Mouse (Mus musculus) hindbrain, embryonic 11.5 days (tissue): Measurements from ENCODE around the gene Gtpbp3. TPM values are rescaled to one million over a fixed set of nuclear protein-coding genes. Genes with fewer than 3 reads are reported as not detected.
A peak's percentile ranks its signal among the peaks of the same experiment; 100 is the strongest.

ENCODE experiments used
- ATAC-seq: fragments of 200-750 bp; cut with Nextera tagmentation; 2 replicates; pipeline ENCODE4 v1.8.0; 2017; ENCODE audit warnings: mild to moderate bottlenecking, moderate TSS enrichment, moderate library complexity; ENCODE audit not compliant: low FRiP score
- DNase-seq: peaks from one replicate; pipeline ENCODE4 v3.0.0-alpha.2; 2015; ENCODE audit warnings: low spot score
- H3K27ac ChIP-seq: fragments of 300-500 bp; sonication (generic); 2 replicates; pipeline ENCODE4 v1.5.1; 2014; ENCODE audit warnings: mild to moderate bottlenecking, low read depth, low read length
- H3K27me3 ChIP-seq: fragments of 300-500 bp; sonication (generic); 2 replicates; pipeline ENCODE4 v1.6.1; 2014; ENCODE audit warnings: mild to moderate bottlenecking, low read length, moderate library complexity, mixed read lengths; ENCODE audit not compliant: control insufficient read depth, insufficient read depth
- H3K36me3 ChIP-seq: fragments of 300-500 bp; sonication (generic); 2 replicates; pipeline ENCODE4 v1.6.1; 2014; ENCODE audit warnings: mild to moderate bottlenecking, low read length, moderate library complexity, mixed read lengths; ENCODE audit not compliant: control insufficient read depth, insufficient read depth
- H3K4me1 ChIP-seq: fragments of 300-500 bp; sonication (generic); replicated peaks from 2 replicates; pipeline ENCODE4 v1.6.1; 2014; ENCODE audit warnings: low read length, mixed read lengths; ENCODE audit not compliant: control insufficient read depth, insufficient read depth
- H3K4me2 ChIP-seq: fragments of 300-500 bp; sonication (generic); replicated peaks from 2 replicates; pipeline ENCODE4 v1.6.1; 2014; ENCODE audit warnings: mild to moderate bottlenecking, low read depth, low read length
- H3K4me3 ChIP-seq: fragments of 300-500 bp; sonication (generic); 2 replicates; pipeline ENCODE4 v1.5.1; 2014; ENCODE audit warnings: low read depth, low read length
- H3K9ac ChIP-seq: fragments of 300-500 bp; sonication (generic); 2 replicates; pipeline ENCODE4 v1.6.1; 2014; ENCODE audit warnings: low read depth, low read length
- H3K9me3 ChIP-seq: fragments of 300-500 bp; sonication (generic); 2 replicates; pipeline ENCODE4 v1.6.1; 2016; ENCODE audit warnings: low read length; ENCODE audit not compliant: control insufficient read depth
- WGBS: fragments of 180-500 bp; shearing (Covaris S2); extraction: QIAGEN DNeasy Blood & Tissue Kit; methylation state at CpG from one replicate; pipeline ENCODE4 v1.1.7; 2014; 5-methylcytosine and 5-hydroxymethylcytosine counted together
- polyA plus RNA-seq: library from polyadenylated mRNA; unstranded; fragments of >200 nt; fragmentation: Nextera tagmentation; extraction: Ambion mirVana; gene quantifications from 2 replicates; pipeline ENCODE4 v1.2.1, GENCODE M21; 2014

The Gtpbp3 gene
- polyA plus RNA-seq, 1 experiment from 2014 or later = 3.8 TPM

- 45% methylated on average over 8 of the region's 8 CpGs for WGBS
- no peak overlapping the region for H3K9ac ChIP-seq
- H3K27ac ChIP-seq = no peak overlapping the region
- H3K4me3 ChIP-seq = no peak overlapping the region
- H3K36me3 ChIP-seq = peaks cover 7% of the 10 kb centered on the region; the same call in 1 of the 2 replicates
- peaks cover 6% of the 10 kb centered on the region for H3K4me1 ChIP-seq
- ATAC-seq (no peak), DNase-seq (peak; percentile 59)
- no peak overlapping the region for H3K4me2 ChIP-seq
- no peaks in the 10 kb centered on the region for H3K9me3 ChIP-seq
- H3K27me3 ChIP-seq = peaks cover 2% of the 10 kb centered on the region; the same call in 1 of the 2 replicates
These were observed 4.0 kb upstream of the Gtpbp3 start for GRCm38 (mm10) chr8:71483932-71484331.

- H3K4me2 ChIP-seq = peak overlapping the region; percentile 76
- DNase-seq (no peak), ATAC-seq (no peak)
- 95% methylated on average over 19 of the region's 19 CpGs for WGBS
- peaks cover 11% of the 10 kb centered on the region for H3K4me1 ChIP-seq
- no peaks in the 10 kb centered on the region for H3K9me3 ChIP-seq
- peaks cover 7% of the 10 kb centered on the region; the same call in 1 of the 2 replicates for H3K36me3 ChIP-seq
- H3K9ac ChIP-seq = peak overlapping the region; percentile 98
- H3K27me3 ChIP-seq = peaks cover 2% of the 10 kb centered on the region; the same call in 1 of the 2 replicates
- peak overlapping the region; percentile 91 for H3K4me3 ChIP-seq
- no peak overlapping the region for H3K27ac ChIP-seq
These were observed 3.2 kb upstream of the Gtpbp3 start for GRCm38 (mm10) chr8:71484736-71485135.

- Histone ChIP-seq H3K4me3 (peak within 1 kb of the TSS; percentile 91), H3K9me3 (no peaks in the 10 kb centered on the region), H3K4me2 (peak within 1 kb of the TSS; percentile 76), H3K27ac (peak within 1 kb of the TSS; percentile 89), H3K4me1 (peaks cover 11% of the 10 kb centered on the region), H3K36me3 (peaks cover 7% of the 10 kb centered on the region; the same call in 1 of the 2 replicates), H3K9ac (peak within 1 kb of the TSS; percentile 98), H3K27me3 (peaks cover 2% of the 10 kb centered on the region; the same call in 1 of the 2 replicates)
- ATAC-seq (peak; percentile 76), DNase-seq (peak; percentile 91)
- WGBS = 5% methylated on average over 54 of the region's 58 CpGs
These were observed 2.5 kb upstream of the Gtpbp3 start, which contains the start of gene Ano8 for GRCm38 (mm10) chr8:71485142-71486135. Gene Ano8 (minus strand): TSS chr8:71485963.

GRCm38 (mm10) chr8:71486136-71486529 lies 1.8 kb upstream of the Gtpbp3 start:
- Histone ChIP-seq H3K4me3 (peak overlapping the region; percentile 91), H3K27ac (peak overlapping the region; percentile 24; the same call in 1 of the 2 replicates), H3K9me3 (no peaks in the 10 kb centered on the region), H3K4me1 (peaks cover 11% of the 10 kb centered on the region), H3K9ac (no peak overlapping the region; the same call in 1 of the 2 replicates), H3K4me2 (no peak overlapping the region), H3K36me3 (peaks cover 7% of the 10 kb centered on the region; the same call in 1 of the 2 replicates), H3K27me3 (peaks cover 2% of the 10 kb centered on the region; the same call in 1 of the 2 replicates)
- WGBS = 33% methylated on average over 7 of the region's 7 CpGs
- DNase-seq (no peak), ATAC-seq (no peak)

GRCm38 (mm10) chr8:71488454-71488853 lies 551 bp downstream of the Gtpbp3 start:
- 0% methylated on average over 22 of the region's 22 CpGs for WGBS
- Histone ChIP-seq H3K27ac (no peak overlapping the region), H3K27me3 (no peaks in the 10 kb centered on the region), H3K36me3 (peaks cover 7% of the 10 kb centered on the region; the same call in 1 of the 2 replicates), H3K4me2 (peak overlapping the region; percentile 93), H3K4me1 (peaks cover 11% of the 10 kb centered on the region), H3K4me3 (peak overlapping the region; percentile 64), H3K9me3 (no peaks in the 10 kb centered on the region), H3K9ac (peak overlapping the region; percentile 74)
- peak; percentile 94 for DNase-seq
- peak; percentile 76 for ATAC-seq

- H3K9me3 ChIP-seq = no peaks in the 10 kb centered on the region
- ATAC-seq (peak; percentile 77), DNase-seq (peak; percentile 90)
- no peak overlapping the region for H3K27ac ChIP-seq
- H3K4me2 ChIP-seq = no peak overlapping the region
- H3K36me3 ChIP-seq = 0 out of 2 replicates have a peak, but pooled peaks cover 3% of the 10 kb centered on the region
- no peak overlapping the region for H3K9ac ChIP-seq
- H3K4me1 ChIP-seq = no peaks in the 10 kb centered on the region; the same call in 1 of the 2 replicates
- WGBS = 33% methylated on average over 15 of the region's 16 CpGs
- H3K4me3 ChIP-seq = no peak overlapping the region
- H3K27me3 ChIP-seq = no peaks in the 10 kb centered on the region
These were observed 7.1 kb downstream of the Gtpbp3 start for GRCm38 (mm10) chr8:71495039-71495438.

- no peak overlapping the region for H3K27ac ChIP-seq
- no peak for DNase-seq
- H3K9me3 ChIP-seq = no peaks in the 10 kb centered on the region
- 0 out of 2 replicates have a peak, but pooled peaks cover 3% of the 10 kb centered on the region for H3K36me3 ChIP-seq
- ATAC-seq = no peak
- H3K9ac ChIP-seq = no peak overlapping the region
- no peaks in the 10 kb centered on the region for H3K27me3 ChIP-seq
- no peaks in the 10 kb centered on the region; the same call in 1 of the 2 replicates for H3K4me1 ChIP-seq
- WGBS = 90% methylated on average over 5 of the region's 5 CpGs
- H3K4me3 ChIP-seq = no peak overlapping the region
- no peak overlapping the region for H3K4me2 ChIP-seq
These were observed 7.9 kb downstream of the Gtpbp3 start for GRCm38 (mm10) chr8:71495811-71496210.

GRCm38 (mm10) chr8:71496481-71496880 lies 8.6 kb downstream of the Gtpbp3 start:
- Histone ChIP-seq H3K27ac (no peak overlapping the region), H3K36me3 (0 out of 2 replicates have a peak, but pooled peaks cover 3% of the 10 kb centered on the region), H3K9me3 (no peaks in the 10 kb centered on the region), H3K9ac (no peak overlapping the region), H3K4me1 (no peaks in the 10 kb centered on the region; the same call in 1 of the 2 replicates), H3K27me3 (no peaks in the 10 kb centered on the region), H3K4me3 (no peak overlapping the region), H3K4me2 (no peak overlapping the region)
- WGBS = 50% methylated on average over 11 of the region's 11 CpGs
- no peak for DNase-seq
- no peak for ATAC-seq
